Mouse (Mus musculus) spleen, postnatal 14 days (tissue): ENCODE results near the gene Elk3.

Experiments
- DNase-seq, 2 experiments: peaks; one replicate each; pipeline ENCODE4 v3.0.0; 2021 to 2022; ENCODE audit warnings: low spot score in 2 of 2

Gene Elk3

DNA sequence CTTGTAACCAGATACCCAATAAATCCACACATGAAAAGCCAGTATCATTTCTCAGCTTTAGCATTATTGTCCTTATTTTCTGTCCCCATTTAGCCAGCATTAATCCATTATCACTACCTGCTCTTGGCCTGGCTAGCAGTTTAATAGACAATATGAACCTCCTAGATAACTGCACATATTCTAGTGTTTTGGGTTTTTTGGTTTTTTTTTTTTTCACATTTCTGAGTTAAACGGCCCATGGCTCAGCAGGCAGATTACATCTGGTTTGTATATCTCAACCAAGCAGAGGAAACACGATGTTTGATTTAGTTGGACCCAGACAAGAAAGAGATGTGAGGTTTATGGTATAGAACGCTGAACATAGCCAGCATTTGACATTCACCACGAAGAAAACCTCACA lies 41.2 kb downstream of the Elk3 start:
- no peak for DNase-seq

DNA sequence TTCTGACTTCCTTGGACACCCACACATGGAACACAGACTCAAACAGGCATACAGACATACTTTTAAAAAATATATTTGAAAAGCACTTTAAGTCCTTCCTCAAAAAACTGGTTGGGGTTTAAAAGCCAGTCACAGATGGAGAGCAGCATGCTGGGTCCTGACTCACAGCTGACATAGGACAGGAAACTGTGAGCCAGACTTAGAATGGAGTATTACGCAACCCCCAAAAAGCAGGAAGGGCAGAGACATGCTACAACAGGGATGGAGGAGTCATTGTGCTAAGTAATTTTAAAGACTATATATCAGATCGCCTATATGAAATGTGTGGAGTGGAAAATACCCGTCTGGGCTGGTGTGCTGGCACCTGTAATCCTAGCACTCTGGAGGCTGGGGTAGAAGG lies 42.6 kb downstream of the Elk3 start:
- no peak for DNase-seq

DNA sequence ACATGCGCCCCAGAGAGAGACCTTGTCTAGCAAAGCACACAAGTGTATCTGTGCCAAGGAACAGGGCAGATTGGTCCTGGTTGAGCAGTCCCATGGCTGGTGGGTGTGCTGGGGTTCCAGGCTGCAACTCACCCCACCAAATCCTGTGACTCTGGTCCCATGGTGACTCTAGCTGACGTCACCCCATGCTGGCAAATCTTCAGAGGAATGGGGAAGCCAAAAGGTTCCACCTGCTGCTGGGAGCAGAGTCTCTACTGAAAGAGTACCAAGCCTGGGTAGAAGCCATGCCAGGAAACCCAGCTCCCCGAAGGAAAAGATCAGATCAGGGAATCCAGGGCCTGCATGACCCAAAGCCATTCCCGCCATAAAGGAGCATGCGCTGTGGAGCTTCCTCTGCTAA lies 43.4 kb downstream of the Elk3 start:
- DNase-seq, result no peak

DNA sequence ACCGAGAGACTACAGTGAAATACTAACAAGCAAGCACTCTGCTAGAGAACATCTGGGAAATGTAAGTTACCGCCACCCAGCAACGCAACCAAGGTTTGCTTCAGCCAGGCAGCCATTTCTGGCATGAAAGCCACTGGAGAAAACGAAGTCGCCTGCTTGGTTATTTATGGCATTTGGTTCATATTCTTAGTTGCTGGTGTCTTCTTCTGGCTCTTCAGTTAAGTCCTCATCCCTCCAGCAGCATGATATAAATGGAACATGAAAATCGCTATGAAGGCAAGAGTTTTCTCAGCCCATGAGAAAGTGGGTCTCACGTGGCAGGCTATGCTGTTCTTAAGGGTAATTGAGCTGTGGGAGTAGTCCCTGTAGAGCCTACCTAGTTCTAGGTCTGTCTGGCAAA lies 44.4 kb downstream of the Elk3 start:
- no peak for DNase-seq

DNA sequence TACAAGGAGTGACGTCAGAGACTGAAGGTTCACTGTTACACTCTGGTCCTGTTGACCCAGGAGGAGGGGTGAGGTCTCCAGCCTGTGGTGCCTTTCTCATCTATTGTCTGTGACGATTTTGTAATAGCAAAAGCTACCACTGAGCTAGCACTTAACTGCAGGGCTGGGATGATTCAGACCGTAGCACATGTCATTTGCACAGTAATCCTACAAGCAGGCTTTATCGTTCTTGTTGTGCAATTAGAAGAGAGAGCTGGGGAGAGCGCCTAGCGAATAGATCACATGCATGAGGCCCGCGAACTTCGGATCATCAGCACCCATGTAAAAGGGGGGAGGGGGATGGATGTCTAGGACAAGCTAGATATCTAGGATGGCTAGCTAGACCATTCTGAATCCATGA lies 45.1 kb downstream of the Elk3 start:
- DNase-seq, result no peak

DNA sequence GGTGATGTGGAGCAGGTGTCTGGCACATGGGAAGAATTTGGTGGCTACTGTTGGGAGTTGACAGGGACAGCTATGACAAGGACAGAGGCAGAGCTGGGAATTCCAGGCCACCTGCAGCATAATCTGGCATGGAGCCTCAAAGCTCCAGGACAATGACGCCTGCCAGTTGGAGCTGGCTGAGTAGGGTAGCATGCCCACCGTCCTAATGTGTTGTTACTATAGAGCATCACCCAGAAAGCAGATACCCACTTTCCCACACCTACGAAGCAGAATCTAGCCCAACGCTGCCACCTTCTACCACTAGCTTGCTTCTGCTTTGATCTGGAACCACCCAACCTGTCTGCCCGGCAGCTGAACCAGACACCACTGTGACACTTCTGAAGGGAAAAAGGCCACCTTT lies 46.9 kb downstream of the Elk3 start:
- DNase-seq, result no peak

DNA sequence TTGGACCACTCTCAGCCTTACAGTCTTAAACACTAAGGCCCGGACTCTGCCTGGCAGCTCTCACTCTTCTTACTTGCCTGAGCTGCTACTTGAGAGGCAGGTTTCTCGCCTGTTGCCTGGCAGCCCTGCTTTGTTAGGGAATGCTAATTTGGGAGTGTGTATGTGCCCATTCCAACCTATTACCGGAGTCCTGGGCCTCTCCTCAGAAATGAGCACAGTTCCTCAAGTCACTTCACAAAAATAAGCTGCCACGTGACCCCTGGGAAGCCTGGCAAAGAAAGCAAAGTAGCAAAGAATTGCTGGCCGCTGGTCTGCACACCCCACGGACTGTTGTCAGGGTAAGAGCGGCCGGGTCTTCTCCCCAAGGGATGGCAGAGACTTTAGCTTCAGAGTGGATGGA lies 47.5 kb downstream of the Elk3 start:
- DNase-seq, result no peak

DNA sequence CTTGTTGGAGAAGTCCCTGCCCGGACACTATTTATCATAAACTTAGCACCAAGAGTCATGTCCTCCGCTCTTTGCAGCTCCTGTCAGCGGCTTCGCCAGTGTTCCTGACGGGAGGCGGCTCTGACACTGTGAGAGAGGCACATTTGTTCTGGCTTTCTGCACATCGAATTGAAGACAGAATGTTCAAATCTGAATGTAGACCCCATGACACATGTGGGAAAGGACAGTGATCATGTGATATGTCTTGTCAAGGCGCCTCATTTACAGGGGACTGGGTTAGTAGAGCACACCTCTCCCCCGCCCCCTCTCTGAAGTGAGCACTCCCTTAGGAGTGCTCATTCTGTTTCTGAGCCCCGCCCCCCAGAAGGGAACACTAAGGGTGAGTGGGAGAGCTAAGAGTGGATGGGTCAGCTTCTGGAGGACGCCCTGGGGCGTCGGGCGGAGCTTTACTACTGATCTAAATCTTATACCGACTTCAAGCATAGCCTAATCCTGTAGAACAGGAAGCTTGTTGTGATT lies 48.9 kb downstream of the Elk3 start:
- no peak for DNase-seq

DNA sequence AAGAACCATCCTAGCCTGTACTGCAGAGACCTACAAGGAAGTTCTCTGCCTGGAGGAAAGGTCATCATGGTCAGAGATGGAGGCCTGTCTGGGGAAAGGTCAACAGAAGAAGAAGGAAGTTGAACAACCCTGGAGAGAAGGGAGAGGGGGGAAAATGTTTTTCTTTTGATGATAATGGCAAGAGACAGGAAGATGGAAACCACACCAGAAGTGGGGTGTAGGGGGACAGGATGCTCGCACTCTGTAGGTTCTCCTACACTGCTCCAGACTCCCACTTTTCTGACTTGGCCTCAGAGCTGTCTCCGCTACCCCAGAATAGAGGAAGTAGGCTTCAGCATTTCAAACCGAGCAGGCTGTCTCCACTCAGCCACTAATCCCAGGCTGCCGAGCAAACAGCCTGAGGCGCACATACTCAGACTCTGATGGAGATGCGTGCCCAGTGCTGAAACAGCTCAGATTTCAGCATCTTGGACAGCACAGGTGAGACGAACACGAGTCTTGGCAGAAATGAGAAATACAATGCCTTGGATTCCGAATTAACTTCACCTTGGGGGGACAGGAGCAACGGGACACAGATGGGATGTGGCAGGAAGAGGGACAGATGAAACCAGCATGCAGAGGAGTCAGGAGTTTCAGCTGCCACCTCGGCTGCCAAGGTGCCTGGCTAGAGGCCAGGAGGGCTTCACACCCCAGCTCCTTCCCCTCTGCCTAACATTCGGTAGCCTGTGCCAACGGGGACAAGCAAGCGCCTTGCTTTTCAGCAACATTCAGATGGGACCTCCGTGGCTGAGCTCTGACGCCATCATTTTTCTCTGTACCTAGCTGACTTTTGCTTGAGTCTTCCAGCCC lies 49.6 kb downstream of the Elk3 start:
- DNase-seq, result no peak

DNA sequence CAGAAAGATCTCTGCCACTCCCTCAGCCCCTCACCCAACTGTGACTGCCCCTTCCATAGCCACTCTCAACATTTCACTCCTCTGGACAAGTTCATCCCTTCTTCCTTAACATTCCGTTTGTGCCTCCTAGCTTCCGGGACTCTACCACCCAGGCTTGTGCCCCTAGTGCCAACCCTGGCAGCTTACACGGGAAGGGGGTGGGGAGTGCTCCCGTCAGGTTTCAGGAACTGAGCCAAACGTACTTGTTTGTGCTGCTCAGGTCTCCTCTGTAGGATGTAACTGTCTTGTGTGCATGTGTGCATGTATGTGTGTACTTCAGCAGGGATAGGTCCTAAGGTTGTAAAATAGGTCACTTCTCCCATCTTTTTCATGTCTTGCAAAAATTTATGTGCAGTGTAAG lies 51.1 kb downstream of the Elk3 start:
- no peak for DNase-seq

DNA sequence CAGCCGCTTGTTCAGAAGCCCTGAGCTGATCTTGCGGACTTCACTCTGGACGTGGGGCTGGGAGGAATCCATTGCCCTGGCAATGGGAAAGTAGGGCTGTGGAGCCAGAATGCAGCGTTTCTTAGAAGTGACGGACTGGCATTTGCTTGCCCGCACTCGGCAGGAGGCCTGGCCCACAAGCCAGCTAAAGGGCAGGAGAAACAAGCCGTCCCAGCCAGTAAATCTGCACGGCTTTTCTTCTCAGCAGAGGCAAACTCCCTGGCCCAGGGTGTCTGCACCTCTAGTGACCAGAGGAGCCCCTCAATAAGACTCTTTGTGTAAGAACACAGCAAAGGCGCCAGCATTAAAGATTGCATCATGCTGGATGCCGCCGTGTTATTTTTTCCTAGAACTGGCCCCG lies 55.6 kb downstream of the Elk3 start:
- DNase-seq, result no peak

DNA sequence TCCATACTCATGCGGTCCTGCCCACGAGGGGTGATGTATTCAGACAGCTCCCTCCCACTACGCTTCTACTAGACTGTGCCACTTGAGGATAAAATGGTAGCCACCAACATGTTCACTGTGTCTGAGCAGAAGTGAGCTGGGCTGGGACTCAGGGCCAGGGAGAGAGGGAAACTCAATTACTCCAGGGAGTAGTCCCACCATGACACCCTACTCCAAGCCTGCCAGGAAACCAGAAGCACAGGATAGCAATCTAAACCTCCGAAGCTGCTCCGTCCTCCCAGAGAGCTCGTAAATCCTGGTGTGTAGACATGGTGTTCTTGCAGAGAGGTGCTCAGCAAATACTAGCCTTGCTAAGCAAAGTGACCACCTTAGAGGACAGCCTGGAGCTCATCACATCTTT lies 57.8 kb downstream of the Elk3 start:
- DNase-seq, result no peak

DNA sequence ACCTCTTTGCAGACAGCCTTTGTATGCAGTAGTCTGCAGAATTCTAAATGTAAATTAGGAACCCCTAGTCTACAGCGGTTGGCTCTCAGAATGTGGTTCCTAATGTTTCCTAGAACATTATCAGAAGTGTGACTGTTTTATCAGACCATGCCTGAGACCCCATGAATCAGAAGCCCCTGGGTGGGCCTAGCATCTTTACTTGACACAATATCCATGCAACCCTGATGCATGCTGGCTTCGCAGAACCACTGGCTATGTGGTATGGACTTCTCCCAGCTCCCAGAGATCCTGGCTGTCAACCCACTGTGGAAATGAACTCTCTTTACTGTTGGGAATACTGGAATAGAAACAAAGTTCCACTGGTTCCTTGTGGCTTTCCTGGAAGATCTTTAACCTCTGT lies 58.3 kb downstream of the Elk3 start:
- no peak for DNase-seq

DNA sequence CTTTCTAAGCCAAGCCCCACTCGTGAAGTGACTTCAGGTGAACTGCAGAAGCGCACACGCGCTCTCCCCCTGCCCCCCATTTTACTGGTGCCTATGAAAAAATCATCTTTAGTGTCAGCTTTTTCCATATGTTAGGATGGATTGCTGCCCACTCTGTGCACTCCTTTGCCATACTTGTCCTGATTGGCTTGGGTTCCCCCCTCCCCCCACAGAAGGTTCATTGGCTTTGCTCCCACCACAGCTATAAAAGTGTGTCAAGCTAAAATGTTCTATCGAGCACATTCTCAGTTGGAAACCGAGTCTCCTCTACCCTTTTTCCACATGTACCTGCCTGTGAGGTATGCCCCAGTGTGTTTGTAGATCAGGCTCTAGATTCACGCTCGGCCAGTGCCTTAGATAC lies 59.5 kb downstream of the Elk3 start:
- no peak for DNase-seq

DNA sequence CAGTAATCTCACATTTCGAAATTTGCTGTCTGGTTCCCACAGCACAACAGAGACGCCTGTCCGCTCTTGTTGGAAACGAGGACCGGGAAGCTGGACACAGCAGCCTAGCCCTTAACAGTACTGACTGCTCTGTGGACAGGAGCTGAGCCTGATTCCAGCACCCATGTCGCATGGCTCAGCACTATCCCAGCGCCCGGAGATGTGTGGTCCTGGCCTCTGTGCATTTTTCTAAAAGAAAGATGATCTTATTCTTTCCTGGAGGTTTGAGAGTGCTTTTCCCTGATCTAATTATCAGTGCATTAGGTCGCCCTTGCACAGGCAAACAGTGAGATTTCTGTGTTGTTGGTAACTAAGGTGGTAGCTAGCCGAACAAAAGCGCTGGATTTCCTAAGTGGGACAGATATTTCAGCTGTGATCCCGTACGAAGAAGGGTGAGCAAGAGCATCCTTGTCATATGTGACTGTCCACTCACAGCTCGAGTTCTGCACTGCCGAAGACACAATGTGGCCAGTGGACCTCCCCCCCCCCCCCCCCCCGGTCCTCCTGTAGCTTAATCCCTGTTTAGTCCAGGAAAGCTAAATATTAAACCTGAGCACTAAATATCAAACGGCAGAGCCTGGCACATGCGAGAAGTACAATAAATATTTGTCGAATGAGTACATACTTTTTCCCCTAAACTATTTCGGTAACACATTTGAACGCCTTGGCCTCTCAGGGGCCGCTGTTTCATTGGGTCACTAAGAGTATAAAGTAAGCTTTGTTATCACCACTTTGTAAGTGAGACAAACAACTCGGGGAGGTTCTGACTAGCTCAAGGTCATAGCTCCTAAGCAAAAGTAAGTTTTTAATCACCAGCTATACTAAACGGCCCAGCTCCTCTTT lies 60.3 kb downstream of the Elk3 start:
- no peak for DNase-seq

DNA sequence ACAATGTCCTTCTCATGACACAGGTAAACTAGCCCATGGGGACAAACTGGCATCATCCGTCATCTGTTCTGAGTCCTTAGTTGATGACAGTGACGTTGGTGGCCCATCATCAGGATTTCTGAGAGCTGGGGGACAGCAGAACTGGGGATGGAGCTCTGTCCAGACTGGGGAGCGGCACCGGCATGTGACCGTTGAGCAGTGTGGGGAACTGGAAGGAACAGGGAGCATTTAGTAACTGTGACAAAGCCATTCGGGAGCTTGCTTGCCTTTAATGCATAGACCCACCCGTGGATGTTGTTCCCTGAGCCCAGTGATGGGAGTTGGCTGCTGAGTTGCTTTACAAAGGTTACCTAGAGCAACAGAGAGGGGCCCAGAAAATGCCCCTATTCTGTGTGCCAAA lies 61.0 kb downstream of the Elk3 start:
- DNase-seq, result no peak

DNA sequence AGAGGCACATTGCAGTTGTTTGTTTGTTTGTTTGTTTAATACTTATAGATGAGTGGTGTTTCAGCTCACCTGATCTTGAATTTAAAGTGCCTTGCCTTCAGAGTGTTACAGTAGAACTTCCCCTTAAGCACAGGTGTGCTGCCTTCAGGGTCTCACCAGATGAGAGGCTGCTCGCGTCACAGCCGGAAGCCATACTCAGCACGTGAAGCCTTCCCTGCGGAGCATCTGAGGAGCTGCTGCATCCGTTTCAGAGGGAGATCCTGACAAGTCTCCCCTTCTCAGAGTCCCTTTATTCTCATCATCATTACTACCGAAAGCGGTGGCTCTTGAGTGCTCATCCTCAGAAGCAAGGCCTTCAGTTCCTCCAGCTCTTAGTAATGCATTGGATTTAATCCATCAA lies 62.5 kb downstream of the Elk3 start:
- DNase-seq, result no peak

DNA sequence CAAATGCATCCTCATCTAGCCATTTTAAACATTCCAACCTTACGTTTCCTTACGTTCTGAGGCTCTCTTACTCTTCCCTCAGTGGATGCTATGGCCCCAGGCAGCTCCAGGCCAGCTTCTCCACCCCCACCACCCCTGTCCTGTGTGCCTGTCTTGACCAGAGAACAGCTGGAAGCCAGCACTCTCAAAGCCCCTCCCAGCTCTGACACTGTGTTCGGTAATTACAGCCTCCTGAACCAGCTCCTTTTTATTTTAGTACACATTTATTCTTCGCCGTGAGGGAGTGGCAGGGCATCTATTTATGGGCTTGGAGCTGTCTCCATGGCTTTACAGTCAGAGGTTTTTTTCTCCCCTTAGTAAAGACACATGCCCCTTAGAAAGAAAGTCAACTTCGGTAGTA lies 63.0 kb downstream of the Elk3 start:
- DNase-seq, result no peak

DNA sequence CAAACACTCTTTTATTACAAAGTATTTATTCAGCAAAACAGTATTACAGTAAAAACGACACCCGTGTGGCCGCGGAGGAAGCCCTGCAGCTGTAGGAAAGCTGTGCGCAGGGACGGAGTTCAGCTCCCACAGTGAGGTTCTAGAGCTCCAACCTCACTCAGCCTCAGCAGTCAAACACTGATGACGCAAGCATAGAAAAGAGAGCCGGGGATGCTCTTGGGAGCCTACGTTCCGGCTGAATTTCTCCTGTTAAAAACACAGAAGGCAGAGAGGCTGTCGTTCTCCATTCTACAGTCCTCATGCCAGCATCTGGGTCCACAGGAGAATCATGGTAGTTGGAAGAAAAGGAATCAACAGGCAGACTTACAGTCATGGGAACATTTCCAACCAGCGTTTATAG lies 63.5 kb downstream of the Elk3 start:
- no peak for DNase-seq

DNA sequence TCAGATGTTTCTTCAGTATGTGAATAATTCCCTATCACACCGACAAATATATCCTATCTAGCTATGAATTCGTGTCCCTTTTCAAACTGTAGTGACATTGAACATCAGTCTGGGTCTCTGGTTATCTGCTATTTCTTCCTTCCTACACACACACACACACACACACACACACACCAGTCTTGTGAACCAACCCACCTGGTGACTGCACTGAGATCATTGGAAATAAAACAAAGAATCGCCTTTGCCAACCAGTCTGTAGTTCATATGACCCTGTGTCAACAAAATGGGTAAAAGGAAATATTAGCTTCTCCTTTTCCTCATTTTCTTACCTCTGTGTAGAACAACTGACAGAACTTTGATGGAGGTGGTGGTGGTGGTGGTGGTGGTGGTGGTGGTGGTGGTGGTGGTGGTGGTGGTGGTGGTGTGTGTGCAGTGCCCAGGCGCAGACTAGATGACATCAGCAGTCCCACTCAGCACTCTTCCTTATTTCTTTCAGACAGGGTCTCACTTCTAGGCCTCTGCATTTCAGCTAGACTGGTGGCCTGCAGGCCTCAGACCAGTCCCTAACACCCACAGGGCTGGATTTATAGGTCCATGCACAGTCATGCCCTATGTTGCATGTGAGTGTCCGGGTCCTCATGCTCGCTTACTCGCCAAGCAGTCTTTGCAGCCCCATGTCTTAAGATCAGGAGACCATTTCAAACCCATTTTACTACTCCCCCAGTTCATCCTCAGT lies 64.6 kb downstream of the Elk3 start:
- no peak for DNase-seq

DNA sequence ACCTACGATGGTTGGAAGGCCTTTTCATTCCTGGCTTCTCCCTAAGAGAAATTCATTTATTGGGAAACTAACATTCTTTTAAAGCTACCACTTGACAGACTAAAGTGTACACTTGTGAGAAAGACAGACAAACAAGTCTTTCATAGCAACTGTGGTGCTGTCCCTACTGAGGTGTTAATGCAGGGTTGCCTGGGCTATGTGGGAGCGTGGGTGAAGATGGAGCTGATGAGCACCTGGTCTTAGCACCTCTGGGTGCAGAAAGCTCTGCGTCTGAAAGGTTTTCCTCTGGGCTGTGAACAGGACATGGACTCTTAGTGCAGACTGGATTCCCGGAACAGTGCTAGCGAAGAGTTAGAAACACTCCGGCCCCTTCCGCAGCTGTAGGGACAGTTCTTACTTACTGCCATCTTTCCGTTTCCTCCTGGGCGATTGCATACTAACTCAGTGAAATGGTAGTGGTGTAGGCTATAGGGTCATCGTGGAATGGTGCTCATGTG lies 66.7 kb downstream of the Elk3 start:
- no peak for DNase-seq

DNA sequence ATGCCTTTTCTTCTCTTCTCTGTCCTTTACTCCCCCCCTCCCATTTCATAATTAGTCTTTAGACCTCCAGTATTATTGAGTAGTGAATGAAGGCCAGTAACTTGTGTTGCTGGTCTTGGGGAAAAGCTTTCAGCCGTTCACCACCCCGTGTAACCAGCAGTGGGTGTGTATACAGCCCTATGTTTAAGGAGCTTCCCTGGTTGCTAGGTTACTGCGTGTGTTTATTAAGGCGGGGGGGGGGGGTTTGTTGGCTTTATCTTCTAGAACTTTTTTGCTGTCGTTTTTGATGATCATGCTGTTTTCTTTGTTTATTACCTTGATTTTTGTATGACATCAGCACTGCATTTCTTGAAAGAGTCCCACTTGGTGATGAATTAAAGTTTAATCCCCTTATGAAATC lies 68.1 kb downstream of the Elk3 start:
- no peak for DNase-seq
